Mouse (Mus musculus): Measurements from ENCODE around the gene Sycp1. TPM values are rescaled to one million over a fixed set of nuclear protein-coding genes. Genes with fewer than 3 reads are reported as not detected.

Sycp1 gene
- 0.14 TPM in 1 of 2 replicates, not detected in the other for polyA plus RNA-seq (2015; fragmentation: Nextera tagmentation; extraction: Ambion mirVana)

- 93% methylated on average over 78 of the region's 78 CpGs for WGBS
- Histone ChIP-seq H3K4me1 (no peaks in the 10 kb centered on the region), H3K9me3 (replicated peaks) (peaks cover 3% of the 10 kb centered on the region; the same call in 1 of the 2 replicates), H3K4me2 (no peak within 1 kb of the TSS), H3K36me3 (no peaks in the 10 kb centered on the region), H3K9ac (no peak within 1 kb of the TSS), H3K27me3 (no peaks in the 10 kb centered on the region), H3K4me3 (replicated peaks) (no peak within 1 kb of the TSS), H3K27ac (no peak within 1 kb of the TSS)
- ATAC-seq (replicated peaks; ENCODE audit: low FRiP score): no peak
Observed at GRCm38 (mm10) chr3:102935451-102936354, at the start of gene Sycp1. TSS of gene Sycp1 (minus strand) at chr3:102936100.

DNA sequence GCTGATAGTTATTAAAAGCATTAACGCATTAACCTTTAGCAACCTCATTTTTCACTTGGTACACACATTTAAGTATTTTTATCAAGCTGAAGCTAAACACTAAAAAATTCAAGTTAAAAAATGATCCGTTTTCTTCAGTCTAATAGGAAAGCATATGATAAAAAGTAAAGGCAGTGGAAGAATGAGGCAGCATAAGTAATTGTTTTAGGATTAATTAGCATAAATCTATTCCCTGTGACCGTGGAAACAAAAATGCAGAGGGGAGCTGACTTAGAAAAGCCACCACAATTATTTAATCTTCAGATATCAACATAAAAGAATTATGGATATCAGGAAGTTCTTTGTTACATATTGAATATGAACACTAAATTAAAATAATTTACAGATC lies 44.4 kb upstream of the Sycp1 start:
- no peak overlapping the region for H3K27ac ChIP-seq
- H3K36me3 ChIP-seq: no peaks in the 10 kb centered on the region
- no peak overlapping the region for H3K9ac ChIP-seq
- H3K4me3 ChIP-seq (replicated peaks): no peak overlapping the region
- no peaks in the 10 kb centered on the region for H3K27me3 ChIP-seq
- WGBS: 72% methylated on average over 3 of the region's 3 CpGs
- H3K4me2 ChIP-seq: no peak overlapping the region
- no peak for ATAC-seq (replicated peaks; ENCODE audit: low FRiP score)
- no peaks in the 10 kb centered on the region for H3K4me1 ChIP-seq
- H3K9me3 ChIP-seq (replicated peaks): no peaks in the 10 kb centered on the region

- H3K36me3 ChIP-seq: no peaks in the 10 kb centered on the region
- WGBS: 43% methylated on average over 10 of the region's 10 CpGs
- H3K4me1 ChIP-seq: no peaks in the 10 kb centered on the region
- H3K27me3 ChIP-seq: no peaks in the 10 kb centered on the region
- no peak overlapping the region for H3K9ac ChIP-seq
- H3K27ac ChIP-seq: no peak overlapping the region
- no peak for ATAC-seq (replicated peaks; ENCODE audit: low FRiP score)
- H3K9me3 ChIP-seq (replicated peaks): no peaks in the 10 kb centered on the region
- H3K4me2 ChIP-seq: no peak overlapping the region
- no peak overlapping the region for H3K4me3 ChIP-seq (replicated peaks)
Observed at GRCm38 (mm10) chr3:102979550-102980348, 43.8 kb upstream of the Sycp1 start.

DNA sequence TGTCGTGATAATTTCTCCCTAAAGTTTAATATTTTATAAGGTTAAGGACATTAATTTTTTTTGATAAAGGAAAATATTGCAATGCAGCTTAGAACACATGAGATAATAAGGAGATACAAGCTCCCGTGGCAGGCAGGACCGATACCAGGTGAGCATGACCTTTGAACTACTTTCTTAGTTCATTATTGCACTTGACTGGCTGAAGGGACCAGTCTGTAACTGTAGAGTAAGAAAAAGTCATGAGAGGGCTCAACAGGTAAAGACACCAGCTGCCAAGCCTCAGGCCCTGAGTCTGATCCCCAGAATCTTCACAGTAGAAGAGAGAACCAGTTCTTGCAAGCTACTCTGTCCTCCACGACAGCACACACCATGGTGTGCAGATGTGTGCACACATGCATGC lies 41.0 kb upstream of the Sycp1 start:
- Histone ChIP-seq H3K9me3 (replicated peaks) (no peaks in the 10 kb centered on the region), H3K4me1 (no peaks in the 10 kb centered on the region)
- no peak for ATAC-seq (replicated peaks; ENCODE audit: low FRiP score)

GRCm38 (mm10) chr3:102970508-102970907 lies 34.6 kb upstream of the Sycp1 start:
- no peaks in the 10 kb centered on the region for H3K36me3 ChIP-seq
- no peak overlapping the region for H3K27ac ChIP-seq
- 89% methylated on average over 3 of the region's 3 CpGs for WGBS
- no peak overlapping the region for H3K4me3 ChIP-seq (replicated peaks)
- no peaks in the 10 kb centered on the region for H3K27me3 ChIP-seq
- H3K4me2 ChIP-seq: no peak overlapping the region
- no peaks in the 10 kb centered on the region for H3K4me1 ChIP-seq
- no peak overlapping the region for H3K9ac ChIP-seq
- ATAC-seq (replicated peaks; ENCODE audit: low FRiP score): no peak
- H3K9me3 ChIP-seq (replicated peaks): no peaks in the 10 kb centered on the region

More for the DNA sequence above, 41.0 kb upstream of the Sycp1 start:
- Histone ChIP-seq H3K36me3 (no peaks in the 10 kb centered on the region), H3K4me3 (replicated peaks) (no peak overlapping the region), H3K27ac (no peak overlapping the region), H3K27me3 (no peaks in the 10 kb centered on the region), H3K9ac (no peak overlapping the region), H3K4me2 (no peak overlapping the region)
- WGBS: 85% methylated on average over 4 of the region's 4 CpGs

DNA sequence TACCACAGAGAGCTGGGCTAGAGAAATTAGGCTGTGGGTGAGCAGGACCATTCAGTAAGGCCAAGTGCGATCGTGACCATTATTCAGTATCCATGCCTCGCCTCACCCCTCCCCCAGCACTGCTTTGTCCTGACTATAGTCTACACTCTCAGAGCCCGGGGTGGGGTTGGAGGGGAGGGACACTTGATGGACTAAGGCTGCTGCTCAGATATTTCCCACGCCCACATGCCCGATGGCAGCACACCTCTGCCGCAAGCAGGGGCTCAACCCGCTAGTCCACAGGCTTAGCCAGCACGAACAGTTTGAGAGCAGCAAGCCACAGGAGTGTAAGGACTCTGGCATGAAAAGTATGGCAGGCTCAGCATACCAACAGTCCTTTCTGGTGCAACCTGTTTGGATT lies 34.2 kb upstream of the Sycp1 start:
- Histone ChIP-seq H3K36me3 (no peaks in the 10 kb centered on the region), H3K9me3 (replicated peaks) (no peaks in the 10 kb centered on the region), H3K4me2 (no peak overlapping the region), H3K4me3 (replicated peaks) (no peak overlapping the region), H3K27ac (no peak overlapping the region), H3K4me1 (no peaks in the 10 kb centered on the region), H3K27me3 (no peaks in the 10 kb centered on the region), H3K9ac (no peak overlapping the region)
- ATAC-seq (replicated peaks; ENCODE audit: low FRiP score): no peak
- WGBS: 83% methylated on average over 9 of the region's 9 CpGs

- Histone ChIP-seq H3K9me3 (replicated peaks) (no peaks in the 10 kb centered on the region), H3K4me1 (no peaks in the 10 kb centered on the region), H3K4me2 (no peak within 1 kb of the TSS), H3K36me3 (no peaks in the 10 kb centered on the region), H3K27me3 (no peaks in the 10 kb centered on the region), H3K27ac (no peak within 1 kb of the TSS), H3K4me3 (replicated peaks) (no peak within 1 kb of the TSS), H3K9ac (no peak within 1 kb of the TSS)
- 29% methylated on average over 3 of the region's 3 CpGs for WGBS
- no peak for ATAC-seq (replicated peaks; ENCODE audit: low FRiP score)
Observed at GRCm38 (mm10) chr3:102964033-102964432, 28.1 kb upstream of the Sycp1 start, which contains the start of gene Nr1h5. TSS of gene Nr1h5 (minus strand) at chr3:102964133.

- H3K27me3 ChIP-seq: no peaks in the 10 kb centered on the region
- no peak overlapping the region for H3K27ac ChIP-seq
- H3K9me3 ChIP-seq (replicated peaks): no peaks in the 10 kb centered on the region
- H3K9ac ChIP-seq: no peak overlapping the region
- no peak for ATAC-seq (replicated peaks; ENCODE audit: low FRiP score)
- WGBS: 78% methylated on average over 3 of the region's 3 CpGs
- no peak overlapping the region for H3K4me3 ChIP-seq (replicated peaks)
- no peaks in the 10 kb centered on the region for H3K4me1 ChIP-seq
- H3K36me3 ChIP-seq: no peaks in the 10 kb centered on the region
- no peak overlapping the region for H3K4me2 ChIP-seq
Observed at GRCm38 (mm10) chr3:102955596-102955995, 19.7 kb upstream of the Sycp1 start.

- Histone ChIP-seq H3K9me3 (replicated peaks) (no peaks in the 10 kb centered on the region), H3K27ac (no peak overlapping the region), H3K36me3 (no peaks in the 10 kb centered on the region), H3K4me3 (replicated peaks) (no peak overlapping the region), H3K4me2 (no peak overlapping the region), H3K27me3 (no peaks in the 10 kb centered on the region), H3K4me1 (no peaks in the 10 kb centered on the region), H3K9ac (no peak overlapping the region)
- ATAC-seq (replicated peaks; ENCODE audit: low FRiP score): no peak
- 88% methylated on average over 3 of the region's 3 CpGs for WGBS
Observed at GRCm38 (mm10) chr3:102955143-102955542, 19.2 kb upstream of the Sycp1 start.

GRCm38 (mm10) chr3:102954476-102954875 lies 18.6 kb upstream of the Sycp1 start:
- no peak for ATAC-seq (replicated peaks; ENCODE audit: low FRiP score)
- 91% methylated on average over 12 of the region's 12 CpGs for WGBS
- no peaks in the 10 kb centered on the region for H3K36me3 ChIP-seq
- no peak overlapping the region for H3K4me3 ChIP-seq (replicated peaks)
- no peak overlapping the region for H3K9ac ChIP-seq
- no peak overlapping the region for H3K4me2 ChIP-seq
- H3K27ac ChIP-seq: no peak overlapping the region
- H3K9me3 ChIP-seq (replicated peaks): no peaks in the 10 kb centered on the region
- no peaks in the 10 kb centered on the region for H3K27me3 ChIP-seq
- H3K4me1 ChIP-seq: no peaks in the 10 kb centered on the region

DNA sequence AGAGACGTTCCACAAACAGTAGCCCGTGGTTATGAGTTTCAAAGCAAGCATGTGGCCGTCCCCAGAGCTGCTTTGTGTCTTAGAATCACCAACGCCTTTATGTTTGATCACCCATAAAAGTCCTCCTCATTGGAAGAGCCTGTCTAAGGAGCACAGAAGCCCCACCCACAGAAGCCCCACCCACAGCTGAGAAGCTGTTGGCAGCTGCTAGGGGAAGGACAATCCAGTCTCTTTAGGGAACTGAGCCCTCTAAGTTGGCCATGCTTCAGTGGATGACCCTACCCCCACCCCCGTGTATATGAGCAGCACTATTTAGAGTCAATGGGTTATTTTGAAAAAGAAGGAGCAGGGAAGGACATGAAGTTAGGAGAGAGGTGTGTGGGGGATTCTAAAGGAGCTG lies 11.0 kb upstream of the Sycp1 start:
- ATAC-seq (replicated peaks; ENCODE audit: low FRiP score): no peak
- Histone ChIP-seq H3K4me2 (no peak overlapping the region), H3K9me3 (replicated peaks) (no peaks in the 10 kb centered on the region), H3K27ac (no peak overlapping the region), H3K4me1 (no peaks in the 10 kb centered on the region), H3K9ac (no peak overlapping the region), H3K4me3 (replicated peaks) (no peak overlapping the region), H3K36me3 (no peaks in the 10 kb centered on the region), H3K27me3 (no peaks in the 10 kb centered on the region)
- WGBS: 60% methylated on average over 5 of the region's 5 CpGs

GRCm38 (mm10) chr3:102946312-102946711 lies 10.4 kb upstream of the Sycp1 start:
- Histone ChIP-seq H3K27ac (no peak overlapping the region), H3K4me2 (no peak overlapping the region), H3K27me3 (no peaks in the 10 kb centered on the region), H3K4me3 (replicated peaks) (no peak overlapping the region), H3K36me3 (no peaks in the 10 kb centered on the region), H3K9ac (no peak overlapping the region), H3K4me1 (no peaks in the 10 kb centered on the region), H3K9me3 (replicated peaks) (no peaks in the 10 kb centered on the region)
- WGBS: 83% methylated on average over 3 of the region's 3 CpGs
- no peak for ATAC-seq (replicated peaks; ENCODE audit: low FRiP score)

All from kidney, embryonic 15.5 days (tissue).